Mouse (Mus musculus): ENCODE data around the gene Rfwd3. TPM values are rescaled to one million over a fixed set of nuclear protein-coding genes. Genes with fewer than 3 reads are reported as not detected.

Gene Rfwd3
- 1.9 and 2.4 TPM in 2 replicates for polyA plus RNA-seq (2012; rRNA removed)

DNA sequence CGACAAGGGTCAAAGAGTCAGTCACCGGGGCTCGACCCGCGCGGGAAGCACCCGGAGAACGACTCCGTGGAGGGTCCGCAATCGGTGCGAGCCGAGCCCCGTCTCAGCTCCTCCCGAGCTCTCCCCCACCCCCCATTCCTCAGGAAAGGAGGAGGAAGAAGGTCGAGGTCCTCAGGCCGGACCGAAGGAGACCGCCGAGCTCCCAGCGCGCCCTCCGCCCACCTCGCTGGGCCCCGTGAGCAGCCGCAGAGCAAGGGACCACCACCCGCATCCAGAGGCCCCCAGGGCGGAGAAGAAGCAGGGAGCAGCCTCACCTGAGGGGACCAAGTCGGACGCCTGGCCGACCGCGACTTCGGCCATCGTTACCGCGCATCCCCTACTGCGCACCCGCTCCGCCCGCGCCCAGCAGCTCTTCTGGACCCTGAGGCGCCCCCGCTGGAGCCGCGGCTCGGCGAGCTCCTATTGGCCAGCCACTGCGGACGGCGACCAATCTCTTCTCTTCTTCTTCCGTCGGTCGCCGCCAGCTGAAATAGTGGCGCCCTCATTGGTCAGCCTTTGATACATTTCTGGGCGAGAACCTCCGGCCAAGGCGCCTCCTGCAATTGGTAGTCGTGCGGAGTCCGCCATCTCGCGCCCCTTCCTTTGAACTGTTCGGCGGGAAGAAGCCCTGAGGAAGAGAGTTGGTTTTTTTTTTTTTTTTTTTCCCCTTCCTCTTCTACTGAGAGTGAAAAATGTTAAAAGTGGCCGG, at the start of gene Rfwd3:
Gene Rfwd3, minus strand, starts transcription at position 402 of the 748 bp plus-strand sequence.

GRCm38 (mm10) chr8:111337890-111338347, 37.9 kb upstream of the Rfwd3 start, which contains the start of gene Mlkl:
Mlkl (minus strand) TSS chr8:111338177.

DNA sequence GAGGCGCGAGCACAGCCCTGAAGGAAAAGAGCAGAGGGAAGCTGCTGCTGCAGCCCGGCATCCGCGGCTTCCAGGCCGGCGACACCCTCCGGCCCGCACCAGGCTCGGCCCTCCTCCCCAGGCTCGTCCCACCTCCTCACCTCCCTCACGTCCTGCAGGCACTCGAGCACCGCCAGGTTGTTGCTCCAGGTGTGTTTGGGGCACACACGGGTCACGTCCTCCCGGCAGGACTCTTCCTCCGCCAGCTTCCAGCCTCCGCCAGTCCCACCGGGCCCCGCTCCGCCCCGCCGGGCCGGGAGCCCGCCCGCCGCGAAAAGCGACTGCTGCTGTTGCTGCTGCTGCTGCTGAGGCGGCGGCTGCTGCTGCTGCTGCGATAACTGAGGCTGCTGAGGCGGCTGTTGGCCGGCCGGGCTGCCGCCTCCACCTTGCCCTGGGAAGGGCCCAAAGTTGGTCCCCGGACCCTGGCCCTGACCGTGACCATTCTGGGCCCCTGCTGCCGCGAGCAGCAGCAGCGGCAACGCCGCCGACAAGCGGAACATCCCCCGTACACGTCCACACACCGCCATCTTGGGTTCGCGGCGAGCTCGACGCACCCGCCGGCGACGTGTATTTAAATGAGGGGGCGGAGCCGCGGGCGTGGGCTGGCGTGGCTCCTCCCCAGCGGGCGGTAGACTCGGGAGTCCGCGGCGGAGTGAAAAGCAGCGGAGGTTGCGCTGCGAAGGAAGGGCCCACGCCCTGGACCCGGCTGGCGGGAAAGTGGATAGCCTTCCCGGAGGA, 41.2 kb downstream of the Rfwd3 start, which contains the start of gene Glg1:
Gene Glg1, minus strand, starts transcription at position 586 of the 777 bp plus-strand sequence.

Other genes starting within 250 kb of the Rfwd3 start
- gene Exosc6, start 243.9 kb downstream of the Rfwd3 start, polyA plus RNA-seq (2012; rRNA removed) = 7.4 and 26.5 TPM in 2 replicates
- not detected in 2 replicates for gene Clec18a, start 207.8 kb downstream of the Rfwd3 start, polyA plus RNA-seq (2012; rRNA removed)
- gene Pdpr, start 205.6 kb downstream of the Rfwd3 start, polyA plus RNA-seq (2012; rRNA removed) = 2.5 and 3.4 TPM in 2 replicates
- 10.2 and 12.0 TPM in 2 replicates for gene Glg1, start 41.0 kb downstream of the Rfwd3 start, polyA plus RNA-seq (2012; rRNA removed)
- 0.27 and 0.67 TPM in 2 replicates for gene Mlkl, start 38.0 kb upstream of the Rfwd3 start, polyA plus RNA-seq (2012; rRNA removed)
- 95.8 and 165 TPM in 2 replicates for gene Fa2h, start 93.6 kb upstream of the Rfwd3 start, polyA plus RNA-seq (2012; rRNA removed)
- gene Wdr59, start 221.9 kb upstream of the Rfwd3 start, polyA plus RNA-seq (2012; rRNA removed) = 1.9 and 2.8 TPM in 2 replicates
- gene Znrf1, start 235.9 kb upstream of the Rfwd3 start, polyA plus RNA-seq (2012; rRNA removed) = 41.7 and 65.5 TPM in 2 replicates